Mouse (Mus musculus) MEL-GATA-1-ER (cell line): ENCODE results near the gene Retn.

Experiments used
- DNase-seq: peaks from one replicate; pipeline ENCODE4 v3.0.0-alpha.2; 2012; ENCODE audit warnings: low read depth; ENCODE audit errors: extremely low read depth

The Retn gene

DNA sequence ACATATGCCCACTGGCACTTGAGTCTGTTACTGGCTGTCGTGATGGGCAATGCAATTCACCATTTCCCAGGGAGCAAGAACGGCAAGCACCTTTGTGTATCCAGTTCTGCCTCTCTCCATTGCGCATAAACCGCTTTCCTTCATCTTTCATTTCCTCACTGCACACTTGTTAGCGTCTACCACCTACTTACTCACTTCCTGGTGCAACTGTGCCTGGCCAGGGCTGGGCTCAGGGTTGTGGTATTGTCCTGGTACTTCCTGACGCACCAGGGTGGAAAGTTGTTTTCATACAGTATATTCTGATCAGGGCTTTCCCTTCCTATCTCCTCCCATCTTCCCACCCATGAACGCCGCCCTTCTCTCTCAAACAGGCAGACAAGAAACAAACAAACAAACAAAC is 5.3 kb downstream of the Retn start:
- DNase-seq = no peak

DNA sequence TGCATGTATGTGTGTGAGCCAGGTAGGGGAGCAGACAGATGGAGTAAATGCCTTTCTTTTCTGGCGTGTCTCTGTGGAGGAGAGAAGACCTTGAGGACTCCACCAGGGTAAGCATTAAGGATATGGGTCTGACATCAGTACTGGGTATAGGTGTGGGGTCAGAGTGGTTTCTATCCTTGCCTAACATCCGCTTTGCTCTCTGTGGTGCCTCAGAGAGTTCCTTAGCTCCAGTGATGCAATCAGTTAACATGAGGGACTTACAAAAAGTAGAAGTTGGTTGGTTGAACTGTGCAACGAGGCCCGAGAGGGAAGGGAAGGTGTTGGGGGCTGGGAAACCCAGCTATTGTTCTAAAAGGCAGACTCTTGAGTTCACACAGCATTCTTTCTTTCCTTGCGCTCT is 8.8 kb downstream of the Retn start:
- DNase-seq = no peak

- DNase-seq = no peak
Observed at GRCm38 (mm10) chr8:3665507-3665906, 9.9 kb downstream of the Retn start, which contains the start of gene Mcemp1. Gene Mcemp1 (plus strand): TSS chr8:3665754.

DNA sequence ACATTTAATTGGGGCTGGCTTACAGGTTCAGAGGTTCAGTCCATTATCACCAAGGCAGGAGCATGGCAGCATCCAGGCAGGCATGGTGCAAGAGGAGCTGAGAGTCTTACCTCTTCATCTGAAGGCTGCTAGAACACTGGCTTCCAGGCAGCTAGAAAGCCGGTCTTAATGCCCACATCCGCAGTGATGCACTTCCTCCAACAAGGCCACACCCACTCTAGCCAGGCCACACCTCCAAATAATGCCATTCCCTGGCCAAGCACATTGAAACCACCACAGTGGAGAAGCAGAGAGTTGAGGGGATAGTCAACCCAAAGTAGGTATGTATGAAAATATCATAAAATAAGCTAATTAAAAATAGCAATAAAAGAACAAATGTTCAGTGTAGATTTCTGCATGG is 14.8 kb downstream of the Retn start:
- DNase-seq = no peak

DNA sequence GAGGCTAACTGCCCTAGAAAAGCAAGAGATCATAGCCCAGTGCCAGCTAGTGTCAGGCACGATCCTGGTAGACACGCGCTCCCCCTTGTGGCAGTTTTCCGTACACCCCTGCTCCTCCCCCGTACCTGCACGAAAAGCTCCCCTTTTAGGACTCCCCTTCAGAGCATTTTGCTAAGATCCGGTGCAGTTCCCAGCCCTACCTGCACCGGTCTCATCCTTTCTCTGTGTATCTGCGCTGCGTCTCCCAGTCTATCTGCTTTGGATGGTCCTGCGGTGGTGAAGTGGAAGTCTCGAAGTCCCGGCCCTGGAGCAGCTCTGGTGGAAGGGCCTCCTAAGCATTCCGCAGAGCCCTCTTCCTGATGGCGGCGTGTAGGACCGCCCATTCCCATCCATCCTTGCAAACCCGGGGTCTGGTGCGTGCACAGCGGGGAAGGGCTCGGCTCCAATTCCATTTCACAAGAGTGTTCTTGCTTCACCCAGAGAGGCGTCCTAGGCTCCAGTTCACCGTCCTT is 16.5 kb downstream of the Retn start, which contains the start of gene Fcor:
Gene Fcor (minus strand): TSS at position 383 of the 512 bp plus-strand sequence.
- DNase-seq = peak; percentile 51

GRCm38 (mm10) chr8:3674671-3675070 is 19.1 kb downstream of the Retn start:
- no peak for DNase-seq

DNA sequence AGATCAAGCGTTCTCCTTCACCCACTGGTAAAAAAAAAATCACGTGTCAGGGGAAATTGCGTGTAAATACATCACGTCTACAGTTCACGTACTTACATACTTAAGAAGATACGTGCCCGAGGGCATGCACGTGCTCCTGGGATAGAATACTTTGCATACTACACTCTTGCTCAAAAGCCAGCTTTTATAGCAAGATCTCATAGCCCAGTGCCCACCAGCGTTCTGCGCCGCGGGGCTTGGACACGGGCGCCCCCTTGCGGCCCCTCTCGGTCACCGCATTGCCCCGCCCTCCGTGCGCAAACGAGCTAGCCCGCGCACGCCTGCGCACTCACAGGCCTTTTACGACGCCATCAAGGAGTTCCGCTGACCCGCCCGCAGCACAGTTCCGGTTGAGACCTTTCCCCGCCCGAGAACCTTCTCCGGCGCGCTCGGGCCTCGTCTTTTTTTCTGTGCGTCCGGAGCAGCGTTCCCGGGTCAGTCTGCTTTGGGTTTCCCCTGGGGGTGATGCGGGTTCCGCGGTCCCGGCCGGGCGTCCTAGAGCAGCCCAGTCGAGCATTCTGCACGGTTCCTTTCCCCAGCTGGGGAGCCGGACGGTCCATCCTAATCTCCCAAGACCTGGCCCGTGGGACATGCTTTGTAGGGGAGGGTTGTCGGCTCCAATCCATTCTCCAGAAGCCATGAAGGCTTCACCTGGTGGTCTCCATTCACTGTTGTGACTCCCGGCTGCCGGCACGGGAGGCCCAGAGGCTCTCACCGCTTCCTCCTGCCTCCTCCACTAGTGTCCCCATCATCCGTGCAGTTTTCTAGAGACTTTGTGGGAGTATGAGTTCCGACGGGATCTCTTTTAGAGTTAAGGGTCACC is 20.8 kb downstream of the Retn start, which contains the start of gene Trappc5:
Gene Trappc5 (plus strand): TSS at position 169 of the 862 bp plus-strand sequence.
- DNase-seq = peak; percentile 80

DNA sequence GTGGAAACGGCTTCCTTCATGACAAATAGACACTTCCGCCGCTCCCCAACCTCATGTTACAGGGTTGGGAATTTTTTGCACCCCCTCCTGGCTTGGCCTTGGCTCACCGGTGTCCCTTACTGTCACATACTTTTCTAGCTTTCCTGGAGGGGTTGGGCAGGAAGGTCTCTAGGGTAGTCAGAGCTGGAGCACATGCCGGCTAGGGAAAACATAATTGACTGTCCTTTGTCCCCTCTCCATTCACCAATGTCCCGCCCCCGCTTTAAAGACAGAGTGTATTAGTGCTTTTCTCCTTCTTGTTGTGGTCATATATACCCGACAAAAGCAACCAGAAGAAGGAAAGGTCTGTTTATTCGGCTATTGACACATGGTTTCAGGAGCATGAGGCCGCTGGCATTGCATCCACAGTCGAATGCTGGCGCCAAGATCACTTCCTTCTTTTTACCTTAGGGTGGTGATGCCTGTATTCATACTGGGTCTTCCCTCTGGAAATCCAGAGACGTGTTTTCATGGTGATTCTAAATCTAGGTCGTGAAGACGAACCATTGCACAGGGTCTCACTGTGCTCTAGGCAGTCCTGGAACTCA is 21.5 kb downstream of the Retn start:
- peak; percentile 33 for DNase-seq

- no peak for DNase-seq
Observed at GRCm38 (mm10) chr8:3678831-3679230, 23.3 kb downstream of the Retn start.

- no peak for DNase-seq
Observed at GRCm38 (mm10) chr8:3679236-3679635, 23.7 kb downstream of the Retn start.

GRCm38 (mm10) chr8:3679656-3680055 is 24.1 kb downstream of the Retn start:
- DNase-seq = no peak

DNA sequence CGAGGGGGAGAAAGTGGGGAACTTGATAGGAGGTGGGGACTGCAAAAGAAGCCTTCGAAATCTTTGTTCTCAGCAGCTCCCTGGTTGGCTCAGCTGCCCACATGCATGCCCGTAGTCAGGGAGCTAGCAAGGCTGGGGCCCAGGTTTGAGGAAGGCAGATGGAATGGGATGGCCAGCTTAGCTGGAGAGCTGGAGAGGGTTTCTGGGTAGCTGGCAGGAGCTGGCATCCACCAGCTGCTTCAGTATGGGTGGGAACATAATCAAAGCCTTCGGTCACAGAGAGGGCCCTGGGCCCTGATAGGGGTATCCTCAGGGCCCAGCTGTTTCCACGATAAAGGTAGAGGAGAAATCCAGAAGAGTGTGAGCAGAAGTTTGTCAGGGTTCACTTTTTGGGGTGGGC is 26.9 kb downstream of the Retn start:
- DNase-seq = no peak

DNA sequence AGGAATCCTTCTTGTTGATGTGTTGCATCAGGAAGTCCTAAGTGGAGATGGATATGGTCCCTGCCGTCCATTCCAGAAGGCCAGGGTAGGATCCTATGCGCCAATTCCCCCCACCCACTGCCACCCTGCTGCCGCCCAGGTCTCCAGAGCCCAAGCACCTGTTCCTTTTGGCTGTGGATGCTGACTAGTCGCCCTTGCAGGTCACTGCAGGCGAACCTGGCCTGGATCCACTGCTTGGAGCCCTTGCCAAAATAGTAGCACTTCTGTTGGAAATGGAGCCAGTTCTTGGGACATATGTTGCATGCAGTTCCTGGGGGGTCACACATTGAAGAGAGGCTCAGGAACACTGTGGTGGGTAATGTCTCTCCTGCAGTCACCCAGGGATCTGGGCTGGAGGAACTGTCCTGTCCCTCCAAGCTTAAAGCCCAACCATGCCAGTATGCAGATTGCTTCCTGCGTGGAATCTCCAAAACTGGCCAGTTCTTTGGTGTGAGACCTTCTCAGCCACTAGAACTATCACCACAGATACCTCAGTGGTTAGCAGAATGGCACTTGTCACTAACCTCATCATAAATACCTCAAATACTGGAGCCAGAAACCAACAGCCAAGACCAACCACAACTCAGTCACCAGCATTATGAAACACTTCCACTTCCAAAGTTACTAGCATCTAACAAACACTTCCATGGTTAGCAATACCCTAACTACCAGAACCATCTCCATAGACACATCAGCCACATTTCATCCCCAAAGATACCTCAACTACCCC is 28.0 kb downstream of the Retn start:
- no peak for DNase-seq

DNA sequence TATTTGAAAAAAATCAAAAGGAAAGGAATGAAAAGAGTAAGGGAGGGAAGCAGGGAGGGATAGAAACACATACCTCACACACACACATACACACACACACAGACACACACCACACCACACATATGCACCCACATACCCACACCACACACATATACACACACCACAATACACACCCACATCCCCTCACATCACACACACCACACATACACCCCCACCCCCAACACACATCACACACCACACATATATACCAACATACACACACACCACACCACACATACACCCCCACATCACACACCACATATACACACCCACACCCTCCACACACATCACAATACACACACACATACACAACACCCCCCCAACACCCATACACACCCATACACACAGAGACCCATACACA is 29.0 kb downstream of the Retn start:
- no peak for DNase-seq

GRCm38 (mm10) chr8:3685422-3685821 is 29.9 kb downstream of the Retn start:
- DNase-seq = no peak

- no peak for DNase-seq
Observed at GRCm38 (mm10) chr8:3687537-3687936, 32.0 kb downstream of the Retn start.

- no peak for DNase-seq
Observed at GRCm38 (mm10) chr8:3690774-3691173, 35.2 kb downstream of the Retn start.

DNA sequence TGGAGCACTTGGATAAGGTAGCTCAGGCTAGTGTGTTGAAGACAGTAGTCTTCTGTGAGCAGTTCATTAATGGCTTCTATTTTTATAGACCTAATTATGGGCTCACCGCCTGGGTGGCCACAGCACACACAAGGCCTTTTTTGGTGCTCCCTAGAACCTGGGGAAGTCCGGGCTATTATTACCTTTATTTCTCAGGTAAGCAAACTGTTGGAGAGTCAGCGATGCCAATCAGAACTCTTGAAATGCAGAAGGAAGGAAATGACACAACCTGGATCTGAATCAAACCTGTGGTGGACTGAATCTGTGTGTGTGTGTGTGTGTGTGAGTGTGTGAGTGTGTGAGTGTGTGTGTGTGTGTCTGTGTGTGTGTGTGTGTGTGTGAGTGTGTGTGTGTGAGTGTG is 38.6 kb downstream of the Retn start, which contains the start of gene Fcer2a:
Gene Fcer2a (minus strand): TSS at position 55 of the 400 bp plus-strand sequence.
- no peak for DNase-seq

GRCm38 (mm10) chr8:3701491-3701890 is 45.9 kb downstream of the Retn start:
- DNase-seq = peak; percentile 29

DNA sequence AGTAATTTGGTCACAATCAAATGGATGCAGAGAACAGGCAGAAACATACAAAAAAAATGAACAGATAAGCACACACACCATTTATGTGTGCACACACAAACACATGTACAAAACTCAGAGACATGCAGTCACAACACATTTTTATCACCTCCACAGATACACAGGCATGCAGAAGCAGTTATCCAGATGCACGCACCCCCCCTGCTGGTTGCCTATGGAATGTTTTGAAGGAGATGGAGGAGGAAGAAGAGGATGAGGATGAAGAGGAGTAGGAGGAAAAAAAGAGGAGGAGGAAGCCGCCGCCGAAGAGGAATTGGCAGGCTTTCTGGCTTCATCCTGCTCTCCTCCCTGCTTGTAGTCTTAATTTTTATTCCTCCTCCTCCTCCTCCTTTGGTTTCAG is 50.1 kb downstream of the Retn start:
- no peak for DNase-seq

- no peak for DNase-seq
Observed at GRCm38 (mm10) chr8:3707611-3708010, 52.0 kb downstream of the Retn start.
